Mouse (Mus musculus): ENCODE data around the gene Msantd1.

Gene Msantd1

DNA sequence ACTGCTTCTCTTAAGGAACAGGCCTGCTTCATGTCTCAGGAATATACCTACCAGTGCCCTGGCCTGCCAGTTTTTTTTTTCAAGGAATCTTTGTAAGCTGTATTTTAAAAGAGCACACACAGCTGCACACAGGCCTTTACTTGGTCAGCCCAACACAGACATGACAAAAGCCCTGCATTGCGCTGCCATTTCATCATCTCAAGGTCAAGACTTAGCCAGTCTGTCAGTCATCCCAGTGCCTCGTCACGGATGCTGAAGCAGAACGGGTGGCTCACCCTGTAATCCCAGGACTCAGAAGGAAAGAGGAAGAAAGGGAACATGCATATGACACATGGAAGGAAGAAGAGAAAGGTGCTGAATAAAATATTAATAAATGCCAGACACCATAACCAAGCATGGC lies 19.8 kb downstream of the Msantd1 start:
- DNase-seq = no peak

DNA sequence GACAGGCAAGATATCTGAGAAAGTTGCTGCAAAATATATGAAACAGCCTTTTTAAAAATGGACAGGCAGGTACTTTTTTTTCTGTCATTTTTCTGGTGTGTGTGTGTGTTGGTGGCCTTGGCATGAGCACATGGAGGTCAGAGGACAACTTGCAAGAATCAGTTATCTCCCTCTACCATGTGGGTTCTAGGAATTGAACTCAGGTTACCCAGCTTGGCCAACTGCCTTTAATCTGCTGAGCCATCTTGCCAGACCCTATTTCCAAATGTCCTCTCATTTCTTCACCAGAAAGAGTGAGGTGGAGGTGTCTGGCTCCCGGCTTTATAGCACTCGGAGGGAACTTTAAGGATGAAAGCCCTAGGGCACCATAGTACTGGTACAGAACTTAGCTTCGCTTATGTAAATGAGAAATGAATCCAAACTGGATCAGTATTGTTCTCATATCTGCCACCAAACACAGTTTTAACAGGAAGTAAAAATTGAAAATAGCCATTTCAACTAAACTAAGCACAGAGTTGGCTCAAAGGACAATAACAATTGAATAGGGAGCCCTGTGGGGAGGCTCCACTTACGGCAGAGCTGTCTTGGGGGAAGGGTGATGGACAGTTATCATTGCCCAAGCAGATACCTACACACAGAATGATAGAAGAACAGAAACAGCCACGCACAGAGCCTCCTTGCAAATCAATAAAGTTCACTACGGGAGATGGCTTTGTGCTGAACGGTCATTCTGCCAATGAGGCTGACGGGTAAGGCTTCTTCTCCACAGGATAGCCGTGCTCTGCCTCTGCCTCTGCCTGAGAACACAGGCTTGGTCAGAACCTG lies 22.6 kb downstream of the Msantd1 start:
- DNase-seq = no peak

DNA sequence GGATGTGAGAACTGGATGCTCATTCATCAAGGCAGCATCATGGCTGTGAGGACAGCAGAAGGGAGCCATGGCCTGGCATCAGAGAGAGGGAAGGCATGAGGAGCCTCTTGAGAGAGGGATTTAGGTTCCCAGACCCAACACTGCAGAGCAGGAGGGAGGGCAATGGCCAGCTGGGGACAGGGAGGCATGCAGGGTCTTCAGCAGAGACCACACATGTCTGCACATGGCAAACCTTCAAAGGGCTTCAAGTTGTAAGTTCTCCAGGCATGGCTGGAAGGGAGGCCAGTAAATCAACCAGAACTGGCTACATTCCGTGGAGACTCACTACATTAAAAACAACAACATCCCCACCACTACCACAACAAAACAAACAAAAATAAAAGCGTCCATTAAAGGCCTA lies 23.3 kb downstream of the Msantd1 start:
- no peak for DNase-seq

DNA sequence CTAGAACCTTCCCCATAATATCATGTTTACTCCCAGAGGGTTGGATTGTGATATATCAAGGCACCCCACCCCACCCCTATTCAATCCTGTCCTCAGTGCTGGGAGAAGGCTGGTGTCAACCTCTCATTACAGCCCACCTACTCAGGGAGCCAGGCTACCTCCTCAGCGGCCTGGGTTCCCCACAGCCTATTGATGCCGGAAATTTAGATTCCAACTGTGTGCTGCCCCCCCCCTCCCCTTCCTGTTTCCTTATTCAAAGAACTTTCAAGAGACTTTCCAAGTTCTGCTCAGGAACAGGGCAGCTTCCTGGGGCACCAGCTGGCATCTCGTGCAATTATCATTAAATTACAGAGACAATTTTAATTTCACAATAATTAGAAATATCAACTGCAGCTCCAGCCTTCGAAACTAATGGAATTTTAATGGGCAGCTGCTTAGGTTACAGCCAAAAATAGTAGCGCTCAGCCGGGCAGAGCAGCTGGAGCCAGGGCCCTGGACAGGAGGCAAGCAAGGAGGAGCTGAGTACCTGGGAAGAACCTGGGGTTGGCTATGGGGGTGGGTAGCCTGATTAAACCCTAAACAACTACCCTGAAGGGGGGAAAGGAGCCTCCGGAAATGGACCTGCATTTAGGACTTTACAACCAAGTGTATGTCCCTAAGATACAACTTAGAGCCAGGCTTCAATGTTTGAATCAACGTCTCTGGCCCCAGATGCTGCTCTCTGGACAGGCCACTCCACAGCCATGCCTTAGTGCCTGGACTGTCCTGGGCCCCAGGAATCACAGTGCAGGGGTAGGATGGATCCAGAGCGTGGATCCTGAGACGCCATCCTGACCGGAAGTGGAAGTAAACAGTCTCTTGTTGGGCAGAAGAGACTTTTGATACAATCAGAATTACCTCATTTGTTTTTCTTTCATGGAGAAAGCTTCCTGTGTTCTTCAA lies 24.0 kb downstream of the Msantd1 start:
- no peak for DNase-seq

DNA sequence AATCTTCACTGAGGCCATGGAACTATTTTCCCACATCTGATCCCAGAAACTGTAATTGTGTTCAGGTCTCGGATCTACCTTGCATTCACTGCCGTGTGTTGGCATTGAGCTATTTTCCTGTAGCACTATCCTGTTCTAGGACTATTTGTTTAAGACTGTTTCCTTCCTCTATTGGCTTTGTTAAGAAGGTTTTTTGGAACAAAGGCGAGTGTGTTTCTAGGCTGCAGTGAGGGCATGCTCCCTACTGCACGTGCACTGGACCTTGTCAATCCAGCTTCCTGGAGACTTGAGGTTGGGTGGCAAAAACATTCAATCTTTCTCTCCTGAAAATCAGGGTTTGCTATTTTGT lies 24.6 kb downstream of the Msantd1 start:
- no peak for DNase-seq

DNA sequence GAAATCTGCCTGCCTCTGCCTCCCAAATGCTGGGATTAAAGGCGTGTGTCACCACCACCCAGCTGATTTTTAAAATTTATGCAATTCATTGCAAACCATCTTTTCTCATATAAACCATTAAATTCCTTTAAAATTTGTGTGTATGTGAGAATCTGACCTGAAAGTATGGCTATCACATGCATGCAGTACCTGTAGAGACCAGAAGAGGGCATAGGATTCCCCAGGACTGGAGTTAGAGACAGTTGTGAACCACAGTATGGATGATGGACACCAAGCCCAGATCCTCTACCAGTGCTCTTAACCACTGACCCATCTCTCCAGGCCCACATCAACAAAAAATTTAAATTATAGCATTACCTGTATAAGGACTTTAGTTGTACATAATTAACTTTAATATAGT lies 25.6 kb downstream of the Msantd1 start:
- DNase-seq = no peak

DNA sequence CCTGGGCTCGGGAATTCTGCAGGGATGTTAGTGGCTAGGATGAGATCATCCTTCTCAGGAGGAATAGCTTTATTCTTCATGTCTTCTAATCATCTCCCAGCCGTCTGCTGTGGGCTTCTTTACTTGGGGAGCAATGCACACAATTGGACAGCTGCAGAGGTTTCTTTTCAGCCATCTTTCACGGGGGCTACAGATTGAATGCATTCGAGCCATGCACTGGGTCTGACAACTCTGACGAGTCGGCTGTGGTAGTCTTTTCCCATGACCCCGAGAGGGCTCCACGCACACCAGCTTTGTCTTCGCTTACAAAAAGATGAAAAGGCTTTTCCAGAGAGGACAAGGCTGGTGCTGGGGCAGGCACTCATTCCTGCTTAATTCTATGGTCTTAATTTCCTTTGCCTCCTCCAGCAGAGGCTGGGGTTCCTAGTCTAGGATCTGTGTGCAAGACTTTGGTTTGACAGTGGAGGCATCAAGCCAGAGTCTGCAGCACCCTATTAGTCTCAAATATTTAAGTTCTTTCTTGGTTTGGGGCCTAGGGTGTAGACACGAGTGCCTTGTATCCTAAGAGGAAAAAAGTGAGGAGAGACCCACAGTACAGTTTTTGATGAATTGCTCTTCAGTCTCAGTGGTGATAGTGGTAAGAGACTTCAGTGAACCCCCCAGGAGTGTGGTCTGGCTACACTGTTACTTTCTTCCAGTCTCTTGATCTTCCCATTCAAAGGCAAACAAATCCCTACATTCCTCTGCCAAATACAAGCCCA lies 34.1 kb downstream of the Msantd1 start:
- no peak for DNase-seq

DNA sequence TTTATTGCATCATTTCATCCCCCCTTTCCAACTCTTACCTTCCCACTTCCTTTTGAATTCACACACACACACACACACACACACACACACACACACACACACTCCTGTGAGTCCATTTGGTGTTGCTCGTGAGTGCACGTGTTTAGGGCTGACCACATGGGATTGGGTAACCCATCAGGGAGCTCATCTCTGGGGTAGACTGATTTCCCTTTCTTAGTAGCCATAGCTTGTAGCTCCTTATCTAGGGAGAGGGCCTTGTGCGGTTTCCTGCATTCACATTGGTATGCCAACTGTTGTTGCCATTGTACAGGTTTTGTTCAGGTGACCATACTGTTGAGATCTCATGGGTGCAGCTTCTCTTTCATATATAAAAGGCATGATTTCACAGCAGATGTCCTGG lies 35.6 kb downstream of the Msantd1 start:
- no peak for DNase-seq

DNA sequence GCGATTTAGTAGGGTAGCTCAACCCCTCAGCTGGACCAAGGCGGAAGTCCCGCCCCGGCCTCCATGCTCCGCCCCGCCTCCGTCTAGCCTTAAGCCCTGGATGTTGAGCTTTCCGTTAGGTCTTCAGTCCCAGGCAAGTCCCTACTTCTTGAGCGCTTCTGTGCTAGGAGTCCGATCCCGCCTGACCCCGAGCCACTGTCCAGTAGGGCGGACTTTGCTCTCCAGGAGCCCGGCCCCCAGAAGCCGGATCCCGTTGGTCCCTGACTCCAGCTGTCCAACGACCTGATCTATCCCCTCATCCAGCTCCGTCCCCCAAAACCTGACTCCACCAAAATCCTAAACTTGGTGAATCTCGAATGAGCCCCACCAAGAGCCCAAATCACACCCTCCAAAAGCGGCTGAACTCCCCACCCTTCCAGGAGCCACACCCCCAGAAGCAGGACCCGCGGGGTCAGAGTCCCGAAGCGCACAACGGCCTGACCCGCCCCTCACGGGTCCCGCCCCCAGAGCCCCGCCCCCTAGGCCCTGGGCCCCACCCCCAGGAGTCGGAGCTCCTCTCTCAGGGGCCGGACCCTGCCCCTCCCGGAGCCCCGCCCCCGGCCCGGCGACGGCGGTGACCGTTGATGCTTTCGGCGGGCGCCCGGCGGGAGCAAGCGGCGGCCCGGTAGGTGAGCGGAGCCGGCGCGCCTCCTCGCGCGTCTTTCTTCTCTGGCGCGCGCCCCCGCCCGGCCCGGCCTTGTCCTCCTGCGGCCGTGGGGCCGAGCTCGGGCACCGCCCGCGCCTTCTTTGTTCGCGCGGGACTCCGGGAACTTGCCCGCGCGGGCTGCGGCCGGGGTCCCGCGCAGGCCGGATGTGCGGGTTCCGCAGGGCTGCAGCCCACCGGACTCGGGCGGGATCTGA lies 41.3 kb downstream of the Msantd1 start, which contains the start of gene Rgs12:
Gene Rgs12 (plus strand): TSS at position 585 of the 900 bp plus-strand sequence.
- peak; percentile 76 to 81 for DNase-seq

DNA sequence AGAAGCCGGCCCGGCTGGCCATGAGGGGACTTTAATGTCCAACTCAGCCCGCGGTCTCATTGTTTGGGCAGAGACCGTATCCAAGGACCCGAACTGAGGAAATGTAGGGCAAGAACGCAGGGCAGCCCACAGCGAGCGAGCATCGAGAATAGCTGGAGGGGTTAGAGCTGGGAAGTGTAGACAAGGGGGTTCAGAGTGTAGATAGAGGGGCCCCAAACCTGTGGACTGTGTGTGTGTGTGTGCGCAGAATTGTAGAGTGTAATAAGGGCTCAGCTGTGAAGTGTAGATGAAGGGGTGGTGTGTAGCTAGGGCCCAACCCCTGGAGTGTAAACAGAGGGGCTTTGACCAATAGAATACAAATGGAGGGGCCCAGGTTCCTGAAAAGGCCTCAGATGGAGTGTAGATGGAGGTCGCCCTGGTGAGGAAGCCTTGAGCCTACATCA lies 42.0 kb downstream of the Msantd1 start:
- DNase-seq = no peak

DNA sequence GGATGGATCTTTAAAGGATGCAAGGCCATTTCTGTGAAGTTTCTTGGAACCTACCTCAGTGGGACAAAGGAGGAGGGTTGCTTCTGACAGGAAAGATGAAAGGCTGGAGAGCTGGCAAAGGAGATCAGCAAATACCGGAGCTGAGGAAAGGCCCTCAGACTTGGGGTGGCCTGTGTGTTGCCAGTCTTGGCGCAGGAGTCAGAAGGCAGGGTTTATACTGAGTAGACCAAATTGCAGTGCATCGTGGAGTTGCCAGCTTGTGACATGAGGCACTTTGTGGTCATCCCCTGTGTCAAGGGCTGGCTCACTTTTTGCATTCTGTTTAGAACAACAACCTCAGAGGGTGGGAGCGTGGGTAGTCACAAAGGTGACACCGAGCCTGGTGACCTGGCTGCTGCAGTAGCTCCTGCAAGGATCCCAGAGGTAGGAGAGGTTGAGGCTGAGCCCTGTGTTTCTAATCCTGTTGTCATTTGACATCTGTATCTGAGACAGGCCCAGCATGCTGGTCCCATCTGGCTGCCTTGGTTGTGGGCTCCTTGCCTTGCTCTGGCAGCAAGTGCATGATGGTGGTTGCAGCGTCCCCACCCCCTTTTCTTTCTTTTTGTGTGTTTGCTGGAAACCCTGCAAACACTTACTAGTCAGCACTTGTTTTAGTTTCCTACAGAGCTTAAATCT lies 42.8 kb downstream of the Msantd1 start:
- no peak for DNase-seq

DNA sequence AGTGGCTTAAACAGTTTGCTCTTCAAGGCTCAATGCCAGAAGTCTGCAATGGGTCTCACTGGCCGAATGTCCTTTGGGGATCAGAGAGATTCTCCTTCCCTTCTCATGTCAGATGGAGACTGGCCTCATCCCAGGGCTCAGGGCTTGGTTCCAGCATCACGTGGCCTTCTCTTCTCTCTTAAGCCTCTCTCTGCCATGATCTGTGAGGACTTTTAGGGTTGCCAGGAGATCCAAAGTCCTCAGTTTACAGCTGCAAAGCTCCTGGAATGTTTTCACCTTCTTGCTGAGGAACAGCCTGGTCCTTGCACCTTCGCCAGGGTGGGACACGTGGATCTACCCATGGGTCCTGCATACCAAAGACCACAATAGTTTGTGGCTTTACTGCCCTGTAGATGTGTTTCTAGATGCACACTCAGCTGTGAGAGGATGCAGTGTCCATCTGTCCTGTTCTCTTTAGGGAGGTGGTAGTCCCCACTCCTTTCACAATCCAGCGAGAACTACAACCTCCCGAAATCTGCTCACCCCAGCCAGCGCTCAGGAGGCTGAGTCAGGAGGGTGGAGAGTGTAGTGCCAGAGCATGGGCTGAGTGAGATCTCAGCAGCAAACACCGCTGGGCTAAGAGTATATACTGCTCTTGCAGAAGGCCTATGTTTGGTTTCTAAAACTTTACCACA lies 43.5 kb downstream of the Msantd1 start:
- no peak for DNase-seq

DNA sequence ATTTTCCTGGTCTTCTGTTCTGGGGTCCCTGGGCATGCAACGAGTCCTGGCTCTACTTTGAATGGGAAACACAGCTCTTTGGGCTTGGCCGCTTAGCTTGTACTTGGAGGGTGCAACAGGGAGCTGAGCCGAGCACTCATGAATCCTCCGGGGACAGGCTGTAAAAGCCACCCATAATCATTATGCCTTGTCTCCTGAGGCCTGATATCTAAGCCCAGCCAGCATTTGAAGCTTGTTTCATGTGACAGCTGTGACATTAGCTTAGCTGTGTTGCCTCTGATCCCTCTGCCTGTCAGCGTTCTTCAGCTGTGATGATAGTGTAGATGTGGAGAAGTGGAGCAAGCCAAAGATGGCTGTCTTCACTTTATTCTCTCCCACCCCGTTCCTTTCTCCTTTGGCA lies 46.7 kb downstream of the Msantd1 start:
- no peak for DNase-seq

DNA sequence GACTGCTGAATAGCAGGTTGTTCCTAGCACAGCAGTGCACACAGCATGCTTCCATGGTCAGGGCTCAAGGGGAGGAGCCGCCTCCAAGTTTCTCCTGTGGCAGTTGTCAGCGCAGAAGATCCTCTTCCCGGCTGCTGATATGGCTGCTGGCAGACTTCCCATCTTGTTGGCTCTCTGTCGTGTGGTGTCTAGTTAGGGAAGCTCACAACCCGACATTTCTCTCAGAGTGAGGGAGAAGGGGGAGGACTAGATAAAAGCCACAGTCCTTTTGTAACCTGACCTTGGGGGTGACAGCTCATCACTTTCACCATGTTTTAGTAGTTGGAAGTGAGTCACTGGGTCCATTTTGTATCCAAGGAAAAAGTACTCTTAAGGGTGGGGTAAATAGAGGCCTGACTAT lies 47.8 kb downstream of the Msantd1 start:
- DNase-seq = no peak

DNA sequence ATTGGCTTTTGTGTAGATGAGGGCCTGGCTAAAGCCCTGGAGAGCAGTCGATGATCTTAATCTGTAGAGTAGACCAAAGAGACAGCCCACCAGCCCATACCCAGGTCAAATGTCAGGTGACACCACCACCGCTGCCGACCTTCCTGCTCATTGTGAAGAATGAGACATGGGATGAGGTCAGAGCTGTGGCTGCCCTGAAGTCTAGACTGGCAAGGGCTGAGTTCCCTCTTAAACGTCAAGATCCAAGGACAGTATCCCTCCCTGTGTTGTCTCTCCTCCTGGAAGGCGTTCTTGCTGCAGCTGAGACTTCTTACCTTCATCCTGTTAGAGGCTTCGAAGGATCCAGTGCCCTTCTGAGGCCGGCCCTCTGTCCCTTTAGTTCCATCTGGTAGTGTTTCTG lies 48.3 kb downstream of the Msantd1 start:
- no peak for DNase-seq

DNA sequence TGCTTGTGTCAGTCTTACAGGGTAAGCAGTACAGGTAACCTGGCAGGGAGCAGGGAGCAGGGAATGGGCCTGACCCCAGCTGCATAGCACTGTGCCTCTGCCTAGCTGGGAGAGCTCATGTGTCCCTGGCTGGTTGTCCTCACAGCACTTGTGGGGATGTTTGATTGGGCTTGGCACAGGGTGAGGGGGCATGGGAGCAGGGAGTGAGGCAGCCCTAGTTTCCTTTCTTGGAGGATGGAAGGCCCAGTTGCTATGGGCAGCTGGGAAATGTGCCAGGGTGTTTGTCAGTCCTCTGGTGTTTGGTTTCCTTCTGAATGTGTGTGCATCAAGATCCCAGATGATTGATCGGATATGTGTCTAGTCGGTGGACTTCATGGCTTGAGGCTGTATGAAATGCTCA lies 49.2 kb downstream of the Msantd1 start:
- no peak for DNase-seq

DNA sequence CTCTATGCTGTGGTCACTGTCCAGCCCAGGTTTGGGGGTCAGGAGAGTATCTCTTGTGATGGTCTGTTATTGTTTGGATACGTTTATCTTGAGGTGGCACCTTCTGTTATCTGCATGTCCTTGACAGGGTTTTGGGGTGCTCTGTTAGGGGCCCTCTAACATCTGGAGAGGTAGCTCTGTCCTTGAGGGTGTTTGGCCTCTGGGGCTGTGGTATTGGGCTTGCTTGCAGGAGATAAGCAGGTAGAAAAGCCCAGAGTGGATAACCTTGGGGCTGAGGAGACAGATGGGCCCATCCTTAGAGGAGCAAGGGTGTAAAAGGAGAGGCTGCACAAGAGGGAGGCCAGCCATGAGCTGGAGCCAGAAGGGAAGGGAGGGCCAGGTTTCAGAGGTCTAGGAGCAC lies 52.2 kb downstream of the Msantd1 start:
- no peak for DNase-seq

DNA sequence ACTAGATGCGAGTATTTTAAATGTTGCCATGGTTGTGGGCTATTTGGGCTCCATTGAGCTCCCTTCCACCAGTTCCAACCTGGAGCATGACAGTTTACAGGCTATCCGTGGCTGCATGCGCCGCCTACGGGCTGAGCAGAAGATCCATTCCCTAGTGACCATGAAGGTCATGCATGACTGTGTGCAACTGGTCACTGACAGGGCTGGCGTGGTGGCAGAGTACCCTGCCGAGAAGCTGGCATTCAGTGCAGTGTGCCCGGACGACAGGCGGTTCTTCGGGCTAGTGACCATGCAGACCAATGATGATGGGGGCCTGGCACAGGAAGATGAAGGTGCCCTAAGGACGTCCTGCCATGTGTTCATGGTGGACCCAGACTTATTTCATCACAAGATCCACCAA lies 57.7 kb downstream of the Msantd1 start:
- no peak for DNase-seq

DNA sequence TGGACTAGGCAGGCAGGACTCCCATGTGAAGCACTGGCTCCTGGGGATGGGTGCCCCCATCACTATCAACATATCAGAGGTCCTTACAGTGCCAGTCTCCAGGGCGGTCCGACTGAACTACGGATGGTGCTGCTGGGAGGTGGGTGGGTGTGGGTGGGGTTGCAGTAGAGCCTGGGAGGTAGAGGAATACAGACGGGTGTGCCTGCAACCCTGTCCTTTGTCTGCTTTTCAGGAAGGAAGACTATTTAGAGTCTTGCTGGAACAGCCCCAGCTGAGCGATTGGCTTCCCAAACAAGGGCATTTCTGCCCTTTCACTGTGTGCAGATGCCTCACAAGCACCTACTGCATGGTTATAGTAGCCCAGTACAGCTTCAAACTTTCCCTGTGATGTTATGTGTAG lies 60.6 kb downstream of the Msantd1 start:
- no peak for DNase-seq

DNA sequence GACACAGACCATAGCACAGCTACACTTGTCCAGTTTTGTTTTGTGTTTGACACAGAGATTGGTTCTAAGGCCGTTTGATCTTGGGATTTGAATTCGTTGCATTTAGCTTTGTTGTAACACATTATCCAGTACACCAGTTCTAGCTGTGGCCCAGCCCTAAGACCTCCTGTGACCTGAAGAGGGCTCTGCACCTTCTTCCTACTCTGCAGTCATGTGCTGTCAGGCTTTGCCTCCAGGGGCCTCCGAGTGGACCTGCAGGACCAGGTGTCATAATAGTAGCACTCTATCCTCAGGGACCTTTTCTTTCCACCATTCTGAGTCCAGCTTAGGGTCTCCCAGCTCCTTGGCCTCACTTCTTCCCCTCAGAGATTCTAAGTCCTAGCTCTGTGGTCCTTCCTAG lies 64.7 kb downstream of the Msantd1 start:
- DNase-seq = no peak

Measured in spleen, adult 18-20 months (tissue).